ENCODE assay signal across 26 mouse cellular contexts in genomic region chr13:95358223-95358622, GRCm38 (mm10). TPM values are rescaled to one million over a fixed set of nuclear protein-coding genes. Genes with fewer than 3 reads are reported as not detected.
DNase-seq lines count a peak whose midpoint lies in the region; ATAC-seq and TF ChIP-seq lines count a peak whose summit lies in the region.
"Had no signal": no experiment of that assay in that cellular context is flagged by ENCODE, and none has a peak within 500 bp of the region (broad histone marks: within the 10 kb centered on the region; RNA-seq: fewer than 3 reads in every experiment).

No protein-coding gene starts in this region.

- H3K27me3 ChIP-seq in CH12.LX (replicated peaks) (no peaks in the 10 kb centered on the region), MEL (ENCODE audit: control insufficient read depth in 1 of 2, insufficient read depth in 2 of 2, low read length in 2 of 2) (no peaks in the 10 kb centered on the region)
- H3K27me3 ChIP-seq: embryonic facial prominence, embryonic 13.5 days; embryonic facial prominence, embryonic 15.5 days; forebrain, embryonic 13.5 days; forebrain, embryonic 15.5 days had no signal

- H3K79me2 ChIP-seq in CH12.LX (replicated peaks; ENCODE audit: control insufficient read depth, extremely low read depth, insufficient read depth, poor library complexity, severe bottlenecking) (no peaks in the 10 kb centered on the region), MEL (ENCODE audit: control insufficient read depth, insufficient read depth, low read length, poor library complexity) (no peaks in the 10 kb centered on the region)

- no peak overlapping the region for H3K9ac ChIP-seq in CH12.LX (ENCODE audit: insufficient read depth, low read depth)
- H3K9ac ChIP-seq in MEL (ENCODE audit: control insufficient read depth, low read depth, low read length, poor library complexity, severe bottlenecking): no peak overlapping the region
- H3K9ac ChIP-seq: embryonic facial prominence, embryonic 13.5 days; embryonic facial prominence, embryonic 15.5 days; forebrain, embryonic 13.5 days; forebrain, embryonic 15.5 days; forebrain, postnatal 0 days had no signal

- DNase-seq in 3T3-L1 (ENCODE audit: low read depth, low spot score) (peak; percentile 12), CH12.LX (ENCODE audit: extremely low read depth) (peak; percentile 39), MEL (ENCODE audit: low read depth, low spot score) (peak; percentile 18)
- no peak for DNase-seq in layer of hippocampus, adult 2 months (ENCODE audit: low spot score in 2 of 2)
- DNase-seq in heart, postnatal 4 days: no peak
- DNase-seq in kidney, postnatal 10 days: no peak
- DNase-seq in heart, adult 18-20 months: no peak
- DNase-seq: adrenal gland, adult 2 months; adrenal gland, postnatal 10 days; adrenal gland, postnatal 25 days; B cell, adult 2 months; cerebellum, adult 11-12 months; cerebellum, adult 2 months; cerebellum, adult 9-10 months; cerebellum, postnatal 10 days; cerebellum, postnatal 25 days; embryo, embryonic 11 days; forebrain, postnatal 0 days had no signal

- no peak overlapping the region for H3K27ac ChIP-seq in CH12.LX (ENCODE audit: insufficient read depth, low read depth)
- H3K27ac ChIP-seq in MEL (ENCODE audit: control insufficient read depth, low read depth, low read length): no peak overlapping the region
- H3K27ac ChIP-seq in layer of hippocampus, adult 2 months: no peak overlapping the region
- H3K27ac ChIP-seq: embryonic facial prominence, embryonic 13.5 days; embryonic facial prominence, embryonic 15.5 days; forebrain, embryonic 10.5 days; forebrain, embryonic 13.5 days; forebrain, embryonic 15.5 days had no signal

- in situ Hi-C loops in CH12.LX (cut with MboI; ENCODE audit: low pct_ligation_motif_present, low pct_unique_long_range_greater_than_20kb, low sequenced_read_pairs): no loop called here

- TF ChIP-seq EP300 in CH12.LX (IDR thresholded peaks at IDR 0.05; ENCODE audit: low read length) (no peak), MEL (IDR thresholded peaks at IDR 0.05; ENCODE audit: low read depth in 1 of 2, low read length in 2 of 2) (no peak)

- TF ChIP-seq POLR2A in CH12.LX (IDR thresholded peaks at IDR 0.05; ENCODE audit: low read depth, low read length): no peak
- TF ChIP-seq POLR2A in MEL (IDR thresholded peaks at IDR 0.05; ENCODE audit: control insufficient read depth in 1 of 2, insufficient read depth in 1 of 2, low read depth in 1 of 2, low read length in 2 of 2, poor library complexity in 1 of 2): no peak

- no peak for TF ChIP-seq RAD21 in CH12.LX (IDR thresholded peaks at IDR 0.05; ENCODE audit: low read depth, low read length)
- TF ChIP-seq RAD21 in MEL (IDR thresholded peaks at IDR 0.05; ENCODE audit: low read depth, low read length): no peak

- no peaks in the 10 kb centered on the region for H3K9me3 ChIP-seq in CH12.LX (replicated peaks; ENCODE audit: low read length)
- H3K9me3 ChIP-seq in MEL (replicated peaks; ENCODE audit: insufficient read depth, low read length): no peaks in the 10 kb centered on the region
- H3K9me3 ChIP-seq: embryonic facial prominence, embryonic 13.5 days; embryonic facial prominence, embryonic 15.5 days; forebrain, embryonic 10.5 days; forebrain, embryonic 13.5 days; forebrain, embryonic 15.5 days had no signal

- H3K4me3 ChIP-seq in CH12.LX (replicated peaks in 1 of 3; ENCODE audit: low read depth in 2 of 3, low read length in 2 of 3, poor library complexity in 1 of 3) (no peak overlapping the region), MEL (ENCODE audit: control insufficient read depth in 1 of 2, insufficient read depth in 1 of 2, low read depth in 2 of 2, low read length in 2 of 2) (no peak overlapping the region)
- no peak overlapping the region for H3K4me3 ChIP-seq in layer of hippocampus, adult 2 months
- H3K4me3 ChIP-seq: embryonic facial prominence, embryonic 13.5 days; embryonic facial prominence, embryonic 15.5 days; erythroblast, embryonic 14.5 days; forebrain, embryonic 10.5 days; forebrain, embryonic 13.5 days; forebrain, embryonic 15.5 days had no signal

- peak; percentile 68 for ATAC-seq in common myeloid progenitor, adult 5-6 weeks (replicated peaks; ENCODE audit: low read depth, poor library complexity, severe bottlenecking)
- ATAC-seq: CD4-positive, CD25-positive, alpha-beta regulatory T cell, adult 4 months; forebrain, embryonic 13.5 days; forebrain, embryonic 15.5 days; forebrain, postnatal 0 days had no signal

- no peak overlapping the region for H3K4me2 ChIP-seq in CH12.LX (ENCODE audit: insufficient read depth, low read depth, poor library complexity, severe bottlenecking)
- H3K4me2 ChIP-seq: embryonic facial prominence, embryonic 13.5 days; embryonic facial prominence, embryonic 15.5 days; forebrain, embryonic 13.5 days; forebrain, embryonic 15.5 days had no signal

- dilution Hi-C loops in CH12.LX (cut with MboI; ENCODE audit: extremely low pct_ligation_motif_present, extremely low pct_unique_long_range_greater_than_20kb, low sequenced_read_pairs): no loop called here

- no peak for TF ChIP-seq CTCF in CH12.LX (conservative IDR thresholded peaks at IDR 0.05 in 1 of 2, IDR thresholded peaks at IDR 0.05 in 1 of 2; ENCODE audit: low read depth in 2 of 2, low read length in 2 of 2)
- TF ChIP-seq CTCF in MEL (IDR thresholded peaks at IDR 0.05 in 2 of 3, conservative IDR thresholded peaks at IDR 0.05 in 1 of 3; ENCODE audit: control insufficient read depth in 1 of 3, insufficient read depth in 1 of 3, low read depth in 2 of 3, low read length in 3 of 3, poor library complexity in 1 of 3, severe bottlenecking in 1 of 3): no peak
- no peak for TF ChIP-seq CTCF in layer of hippocampus, adult 2 months (conservative IDR thresholded peaks at IDR 0.05)

- H3K4me1 ChIP-seq in CH12.LX (ENCODE audit: control insufficient read depth in 1 of 2, insufficient read depth in 2 of 2) (peaks cover 2 to 10% of the 10 kb centered on the region in 2 experiments), MEL (ENCODE audit: control insufficient read depth in 1 of 2, insufficient read depth in 2 of 2, low read length in 2 of 2) (no peaks in the 10 kb centered on the region)
- H3K4me1 ChIP-seq: embryonic facial prominence, embryonic 13.5 days; embryonic facial prominence, embryonic 15.5 days; forebrain, embryonic 10.5 days; forebrain, embryonic 13.5 days; forebrain, embryonic 15.5 days had no signal

- H3K36me3 ChIP-seq in CH12.LX (replicated peaks in 1 of 2; ENCODE audit: control insufficient read depth in 1 of 2, insufficient read depth in 1 of 2, low read length in 1 of 2) (peaks cover 59 to 98% of the 10 kb centered on the region in 2 experiments), MEL (ENCODE audit: control insufficient read depth in 1 of 2, insufficient read depth in 2 of 2, low read length in 2 of 2) (peaks cover 0 to 34% of the 10 kb centered on the region in 2 experiments; a peak in 3 of 4 replicates)

TF ChIP-seq in CH12.LX, 34 proteins besides CTCF, POLR2A, EP300 and RAD21:
- 0 out of 2 replicates have a peak, but pooled peaks have one; percentile 39 for TF ChIP-seq BHLHE40 (IDR thresholded peaks at IDR 0.05; ENCODE audit: low read depth, low read length)
- TF ChIP-seq RCOR1 (conservative IDR thresholded peaks at IDR 0.05; ENCODE audit: low read depth, low read length): no peak

TF ChIP-seq in MEL, 35 proteins besides CTCF, POLR2A, EP300 and RAD21:
- TF ChIP-seq ETS1 (IDR thresholded peaks at IDR 0.05; ENCODE audit: low read depth, low read length) (no peak), MYC (IDR thresholded peaks at IDR 0.05; ENCODE audit: low read depth, low read length) (0 out of 2 replicates have a peak, but pooled peaks have one; percentile 17)
TF ChIP-seq in MEL: peak in this region for 1.

RNA-seq across cellular contexts. Expression of gene Aggf1, which starts 16.9 kb away (rescaled TPM):
- total RNA-seq in CH12.LX (2012; rRNA removed): 49.1 and 65.4 TPM in 2 replicates
- 47.3 and 52.0 TPM in 2 replicates for total RNA-seq in CH12.LX (2014; rRNA removed)
- 68.6 and 73.4 TPM in 2 replicates for polyA plus RNA-seq in CH12.LX (2012; ENCODE audit: insufficient read length, low read depth)
- 46.1 and 55.1 TPM in 2 replicates for total RNA-seq in MEL (2012; rRNA removed)
- 10 to 100 TPM; 50.5 to 74.5 TPM for polyA plus RNA-seq in MEL (2012; ENCODE audit: insufficient read depth in 1 of 2, insufficient read length in 2 of 2, low read depth in 1 of 2, low replicate concordance in 2 of 2, missing spikeins in 1 of 2)
- total RNA-seq in common myeloid progenitor, adult 5-6 weeks (2017): 56.7 and 63.6 TPM in 2 replicates
- total RNA-seq in layer of hippocampus, adult 2 months (2021): 10 to 100 TPM; 46.4 to 51.4 TPM
- 10 to 100 TPM; 27.9 to 28.3 TPM for total RNA-seq in heart, postnatal 4 days (2021)
- total RNA-seq in heart, adult 18-20 months (2021): 10 to 100 TPM; 23.2 to 24.2 TPM

RNA-seq across cellular contexts. Expression of gene Zbed3, which starts 34.8 kb away (rescaled TPM):
- 6.2 and 8.2 TPM in 2 replicates for total RNA-seq in CH12.LX (2012; rRNA removed)
- 7.6 and 9.0 TPM in 2 replicates for total RNA-seq in CH12.LX (2014; rRNA removed)
- polyA plus RNA-seq in CH12.LX (2012; ENCODE audit: insufficient read length, low read depth): 40.2 and 50.3 TPM in 2 replicates
- not detected in 2 replicates for total RNA-seq in MEL (2012; rRNA removed)
- not detected for polyA plus RNA-seq in MEL (2012; ENCODE audit: insufficient read depth in 1 of 2, insufficient read length in 2 of 2, low read depth in 1 of 2, low replicate concordance in 2 of 2, missing spikeins in 1 of 2)
- 9.8 and 12.6 TPM in 2 replicates for total RNA-seq in common myeloid progenitor, adult 5-6 weeks (2017)
- total RNA-seq in layer of hippocampus, adult 2 months (2021): 10 to 100 TPM; 14.0 to 16.5 TPM
- total RNA-seq in heart, postnatal 4 days (2021): 10 to 100 TPM; 47.5 to 49.6 TPM
- 10 to 100 TPM; 13.0 to 13.5 TPM for total RNA-seq in heart, adult 18-20 months (2021)

Comparison
In these comparisons a context has a peak if more than half of its experiments do, and no peak if none do; other contexts are left out.
1. DNase-seq: peak in 3T3-L1 (single experiment), CH12.LX (single experiment) and MEL (single experiment); none in layer of hippocampus, adult 2 months (0 of 2), heart, postnatal 4 days (single experiment), kidney, postnatal 10 days (single experiment) and heart, adult 18-20 months (0 of 2).